Mouse (Mus musculus) hindbrain, embryonic 11.5 days (tissue): ENCODE results near the gene Clrn3. TPM values are rescaled to one million over a fixed set of nuclear protein-coding genes. Genes with fewer than 3 reads are reported as not detected.
"Not testable (repeated sequence)": the region's sequence is repeated elsewhere in the genome, so short reads cannot be mapped to it uniquely, and the experiment has no call there.

Experiments
- ATAC-seq: fragments of 200-750 bp; cut with Nextera tagmentation; 2 replicates; pipeline ENCODE4 v1.8.0; 2017; ENCODE audit warnings: mild to moderate bottlenecking, moderate TSS enrichment, moderate library complexity; ENCODE audit not compliant: low FRiP score
- DNase-seq: peaks from one replicate; pipeline ENCODE4 v3.0.0-alpha.2; 2015; ENCODE audit warnings: low spot score
- H3K27ac ChIP-seq: fragments of 300-500 bp; sonication (generic); 2 replicates; pipeline ENCODE4 v1.5.1; 2014; ENCODE audit warnings: mild to moderate bottlenecking, low read depth, low read length
- H3K27me3 ChIP-seq: fragments of 300-500 bp; sonication (generic); 2 replicates; pipeline ENCODE4 v1.6.1; 2014; ENCODE audit warnings: mild to moderate bottlenecking, low read length, moderate library complexity, mixed read lengths; ENCODE audit not compliant: control insufficient read depth, insufficient read depth
- H3K36me3 ChIP-seq: fragments of 300-500 bp; sonication (generic); 2 replicates; pipeline ENCODE4 v1.6.1; 2014; ENCODE audit warnings: mild to moderate bottlenecking, low read length, moderate library complexity, mixed read lengths; ENCODE audit not compliant: control insufficient read depth, insufficient read depth
- H3K4me1 ChIP-seq: fragments of 300-500 bp; sonication (generic); replicated peaks from 2 replicates; pipeline ENCODE4 v1.6.1; 2014; ENCODE audit warnings: low read length, mixed read lengths; ENCODE audit not compliant: control insufficient read depth, insufficient read depth
- H3K4me2 ChIP-seq: fragments of 300-500 bp; sonication (generic); replicated peaks from 2 replicates; pipeline ENCODE4 v1.6.1; 2014; ENCODE audit warnings: mild to moderate bottlenecking, low read depth, low read length
- H3K4me3 ChIP-seq: fragments of 300-500 bp; sonication (generic); 2 replicates; pipeline ENCODE4 v1.5.1; 2014; ENCODE audit warnings: low read depth, low read length
- H3K9ac ChIP-seq: fragments of 300-500 bp; sonication (generic); 2 replicates; pipeline ENCODE4 v1.6.1; 2014; ENCODE audit warnings: low read depth, low read length
- H3K9me3 ChIP-seq: fragments of 300-500 bp; sonication (generic); 2 replicates; pipeline ENCODE4 v1.6.1; 2016; ENCODE audit warnings: low read length; ENCODE audit not compliant: control insufficient read depth
- WGBS: fragments of 180-500 bp; shearing (Covaris S2); extraction: QIAGEN DNeasy Blood & Tissue Kit; methylation state at CpG from one replicate; pipeline ENCODE4 v1.1.7; 2014; 5-methylcytosine and 5-hydroxymethylcytosine counted together
- polyA plus RNA-seq: library from polyadenylated mRNA; unstranded; fragments of >200 nt; fragmentation: Nextera tagmentation; extraction: Ambion mirVana; gene quantifications from 2 replicates; pipeline ENCODE4 v1.2.1, GENCODE M21; 2014

Clrn3 gene
- polyA plus RNA-seq, 1 experiment from 2014 or later: not detected

DNA sequence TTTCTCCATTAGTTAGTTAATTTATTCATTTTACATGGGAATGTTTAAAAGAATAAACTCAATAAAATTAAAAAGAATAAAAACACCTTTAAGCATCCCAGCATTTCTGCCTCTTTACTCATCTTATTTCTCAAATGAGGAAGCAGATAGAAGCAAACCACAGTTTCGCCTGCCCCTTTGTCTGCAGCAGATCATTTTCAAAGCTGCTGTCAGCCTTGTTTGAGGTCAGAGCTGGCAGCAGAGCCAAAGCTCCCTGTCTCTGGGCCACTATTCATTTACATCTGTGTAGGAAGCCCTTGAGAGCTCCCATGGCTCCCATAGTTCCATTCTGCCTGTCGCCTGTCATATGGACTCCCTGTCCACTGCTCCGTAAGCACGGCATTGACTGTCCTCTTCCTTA lies 19.9 kb downstream of the Clrn3 start:
- no peak for DNase-seq
- ATAC-seq: no peak
- Histone ChIP-seq H3K9ac (no peak overlapping the region), H3K4me3 (no peak overlapping the region), H3K9me3 (no peaks in the 10 kb centered on the region), H3K4me2 (no peak overlapping the region), H3K27me3 (no peaks in the 10 kb centered on the region), H3K36me3 (no peaks in the 10 kb centered on the region), H3K4me1 (no peaks in the 10 kb centered on the region), H3K27ac (no peak overlapping the region)
- WGBS: 76% methylated on average over 4 of the region's 4 CpGs

DNA sequence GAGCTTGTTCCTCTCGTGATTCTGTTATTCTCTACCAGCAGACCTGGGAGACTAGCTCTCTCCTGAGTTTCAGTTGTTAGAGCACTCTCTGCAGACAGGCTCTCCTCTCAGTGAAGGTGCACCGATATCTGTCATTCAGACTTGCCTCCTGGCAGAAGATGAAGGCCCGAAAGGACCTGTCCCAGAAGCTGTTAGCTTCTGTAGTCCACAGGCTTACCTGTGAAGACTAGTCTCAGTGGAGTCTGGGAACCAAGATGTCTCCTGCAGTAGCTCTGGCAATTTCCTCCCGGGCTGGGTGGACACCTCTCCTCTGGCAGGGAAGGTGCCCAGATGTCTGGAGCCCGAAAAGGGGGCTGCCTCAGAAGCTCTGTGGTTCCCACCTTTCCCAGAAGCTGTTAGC lies 21.9 kb downstream of the Clrn3 start:
- not testable (repeated sequence) for H3K4me1 ChIP-seq, H3K9me3 ChIP-seq, H3K36me3 ChIP-seq, H3K4me2 ChIP-seq, H3K4me3 ChIP-seq, DNase-seq, H3K27me3 ChIP-seq, H3K9ac ChIP-seq, ATAC-seq, H3K27ac ChIP-seq
- 90% methylated on average over 5 of the region's 5 CpGs for WGBS

DNA sequence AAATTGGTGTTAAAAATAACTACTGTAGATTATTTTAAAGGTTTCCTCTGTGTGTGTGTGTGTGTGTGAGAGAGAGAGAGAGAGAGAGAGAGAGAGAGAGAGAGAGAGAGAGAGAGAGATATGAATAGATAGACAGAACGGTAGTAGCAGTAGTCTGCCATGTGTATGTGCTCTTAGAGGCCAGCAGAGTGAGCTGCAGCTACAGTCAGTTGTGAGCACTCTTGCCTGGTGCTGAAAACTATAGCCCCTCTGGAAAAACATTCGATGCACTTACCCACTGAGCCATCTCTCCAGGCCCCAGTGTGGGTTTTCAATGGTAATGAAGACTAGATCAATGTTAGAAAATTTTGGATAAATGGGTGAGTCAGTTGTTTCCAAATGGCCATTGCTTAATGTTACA lies 29.1 kb downstream of the Clrn3 start:
- H3K27ac ChIP-seq: no peak overlapping the region
- H3K4me3 ChIP-seq: no peak overlapping the region
- DNase-seq (no peak), ATAC-seq (no peak)
- no peaks in the 10 kb centered on the region for H3K27me3 ChIP-seq
- H3K36me3 ChIP-seq: no peaks in the 10 kb centered on the region
- no peak overlapping the region for H3K4me2 ChIP-seq
- no peaks in the 10 kb centered on the region for H3K9me3 ChIP-seq
- no peaks in the 10 kb centered on the region for H3K4me1 ChIP-seq
- 69% methylated on average over 2 of the region's 2 CpGs for WGBS
- H3K9ac ChIP-seq: no peak overlapping the region

DNA sequence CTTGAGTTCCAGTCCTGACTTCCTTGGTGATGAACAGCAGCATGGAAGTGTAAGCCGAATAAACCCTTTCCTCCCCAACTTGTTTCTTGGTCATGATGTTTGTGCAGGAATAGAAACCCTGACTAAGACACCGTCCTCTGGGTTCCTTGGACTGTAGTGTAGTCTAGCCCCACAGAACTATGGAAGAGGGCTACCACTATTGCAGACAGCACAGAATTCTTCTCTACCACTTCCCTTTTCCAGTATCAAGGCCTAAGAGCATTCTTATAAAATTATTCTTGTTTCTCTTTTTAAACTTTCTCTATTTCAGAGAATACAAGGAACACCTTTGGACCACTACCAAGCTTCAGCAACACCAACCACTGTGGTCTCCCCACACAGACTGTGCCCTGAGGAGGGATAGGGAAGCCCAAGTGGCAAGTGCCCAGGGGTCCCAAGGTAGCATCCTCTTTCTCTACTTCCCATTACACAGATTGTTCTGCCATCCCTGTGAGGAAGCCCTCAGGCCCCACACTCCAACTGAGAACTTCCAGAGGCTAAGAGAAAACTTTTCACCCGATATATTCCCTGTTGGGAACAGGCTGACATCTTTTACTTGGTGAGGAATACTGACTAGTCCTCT lies 29.8 kb downstream of the Clrn3 start:
- H3K9ac ChIP-seq: no peak overlapping the region
- H3K4me1 ChIP-seq: no peaks in the 10 kb centered on the region
- no peak for DNase-seq
- 88% methylated on average over 2 of the region's 3 CpGs for WGBS
- H3K4me3 ChIP-seq: no peak overlapping the region
- no peak overlapping the region for H3K27ac ChIP-seq
- no peaks in the 10 kb centered on the region for H3K36me3 ChIP-seq
- ATAC-seq: no peak
- no peaks in the 10 kb centered on the region for H3K9me3 ChIP-seq
- no peak overlapping the region for H3K4me2 ChIP-seq
- no peaks in the 10 kb centered on the region for H3K27me3 ChIP-seq

DNA sequence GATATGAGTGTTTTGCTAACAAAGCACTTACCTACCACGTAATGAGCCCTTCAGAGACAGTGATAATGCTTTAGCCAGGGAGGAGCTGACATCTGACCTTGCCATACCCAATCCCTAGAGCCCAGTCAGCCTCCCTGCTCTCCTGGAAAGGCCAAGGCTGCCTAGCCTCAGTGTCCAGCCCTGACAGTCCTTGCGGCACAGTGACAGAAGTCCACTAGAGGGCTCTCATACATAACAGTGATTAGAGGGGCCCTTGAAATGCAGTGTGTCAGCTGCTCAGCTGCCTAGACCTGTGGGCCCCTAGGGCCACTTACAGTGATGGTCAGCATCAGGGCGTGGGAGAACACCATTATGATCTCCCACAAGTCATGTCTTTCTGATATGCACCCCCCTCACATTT lies 33.2 kb downstream of the Clrn3 start:
- H3K4me3 ChIP-seq: no peak overlapping the region
- ATAC-seq (no peak), DNase-seq (peak; percentile 30)
- no peak overlapping the region for H3K4me2 ChIP-seq
- H3K36me3 ChIP-seq: no peaks in the 10 kb centered on the region
- H3K4me1 ChIP-seq: no peaks in the 10 kb centered on the region
- H3K27me3 ChIP-seq: no peaks in the 10 kb centered on the region
- no peak overlapping the region for H3K27ac ChIP-seq
- no peak overlapping the region for H3K9ac ChIP-seq
- no peaks in the 10 kb centered on the region for H3K9me3 ChIP-seq
- WGBS: 47% methylated on average over 3 of the region's 3 CpGs

DNA sequence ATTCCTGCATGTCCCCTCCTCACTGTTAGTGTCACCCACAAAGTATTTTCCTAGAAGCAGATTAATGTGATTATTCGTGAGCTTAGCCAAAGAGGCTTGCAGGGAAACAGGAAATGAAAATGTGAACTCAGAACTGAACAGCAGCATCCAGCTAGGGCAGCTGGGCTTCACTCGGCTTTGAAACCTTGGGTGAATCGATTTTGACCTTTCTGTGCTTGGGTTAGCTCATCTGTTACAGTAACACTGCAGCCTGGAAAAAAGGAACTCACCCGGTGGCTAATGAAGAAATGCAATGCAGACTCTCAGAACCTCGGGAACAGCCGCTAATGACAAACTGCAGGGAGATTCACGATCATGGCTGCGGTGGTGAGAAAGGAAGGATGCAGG lies 38.0 kb downstream of the Clrn3 start:
- H3K36me3 ChIP-seq: no peaks in the 10 kb centered on the region

DNA sequence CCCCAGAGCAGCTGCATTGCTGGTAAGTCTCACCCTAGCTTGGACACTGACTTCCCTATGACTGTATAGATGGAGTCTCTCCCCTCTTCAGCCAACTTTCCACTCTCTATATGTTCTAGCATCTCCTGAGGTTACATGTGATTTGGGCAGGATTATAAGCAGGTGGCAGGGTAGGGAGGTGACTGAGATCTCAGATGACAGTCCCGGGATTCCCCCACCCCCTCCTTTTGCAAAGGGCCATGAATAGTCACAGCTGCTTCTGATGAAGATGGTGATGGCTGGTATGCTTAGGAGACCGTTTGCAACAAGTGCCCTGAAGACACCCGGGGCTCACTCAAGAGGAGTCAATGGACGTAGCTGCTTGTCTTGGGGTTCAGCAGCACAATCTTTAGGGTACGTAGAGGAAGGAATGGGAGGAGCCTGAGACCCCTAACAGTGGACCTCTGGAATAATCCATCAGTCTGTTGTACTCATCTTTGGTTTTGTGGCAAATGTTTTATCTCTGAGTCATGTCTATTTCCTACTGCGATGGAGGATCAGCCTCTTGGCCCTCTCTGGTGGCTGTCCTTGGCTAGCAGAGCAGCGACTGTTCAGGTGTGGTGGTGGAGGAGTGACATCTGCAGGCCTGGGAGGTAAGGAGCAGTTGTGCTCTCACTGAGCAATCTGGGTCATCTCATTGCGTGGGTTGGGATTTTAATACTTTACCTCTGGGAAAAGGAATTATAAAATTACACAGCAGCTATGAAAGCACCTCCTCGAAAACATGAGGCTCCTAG lies 38.5 kb downstream of the Clrn3 start:
- no peak overlapping the region for H3K9ac ChIP-seq
- peaks cover 6% of the 10 kb centered on the region for H3K4me1 ChIP-seq
- H3K4me2 ChIP-seq: no peak overlapping the region
- DNase-seq (no peak), ATAC-seq (no peak)
- no peaks in the 10 kb centered on the region for H3K27me3 ChIP-seq
- 86% methylated on average over 9 of the region's 9 CpGs for WGBS
- no peaks in the 10 kb centered on the region for H3K36me3 ChIP-seq
- H3K4me3 ChIP-seq: no peak overlapping the region
- H3K27ac ChIP-seq: no peak overlapping the region
- H3K9me3 ChIP-seq: no peaks in the 10 kb centered on the region

More for the DNA sequence above, 38.0 kb downstream of the Clrn3 start:
- 73% methylated on average over 8 of the region's 8 CpGs for WGBS
- Histone ChIP-seq H3K9me3 (no peaks in the 10 kb centered on the region), H3K27me3 (no peaks in the 10 kb centered on the region), H3K4me1 (0 out of 2 replicates have a peak, but pooled peaks cover 2% of the 10 kb centered on the region), H3K4me2 (no peak overlapping the region), H3K4me3 (no peak overlapping the region), H3K27ac (no peak overlapping the region), H3K9ac (no peak overlapping the region)
- ATAC-seq: no peak
- DNase-seq: no peak

DNA sequence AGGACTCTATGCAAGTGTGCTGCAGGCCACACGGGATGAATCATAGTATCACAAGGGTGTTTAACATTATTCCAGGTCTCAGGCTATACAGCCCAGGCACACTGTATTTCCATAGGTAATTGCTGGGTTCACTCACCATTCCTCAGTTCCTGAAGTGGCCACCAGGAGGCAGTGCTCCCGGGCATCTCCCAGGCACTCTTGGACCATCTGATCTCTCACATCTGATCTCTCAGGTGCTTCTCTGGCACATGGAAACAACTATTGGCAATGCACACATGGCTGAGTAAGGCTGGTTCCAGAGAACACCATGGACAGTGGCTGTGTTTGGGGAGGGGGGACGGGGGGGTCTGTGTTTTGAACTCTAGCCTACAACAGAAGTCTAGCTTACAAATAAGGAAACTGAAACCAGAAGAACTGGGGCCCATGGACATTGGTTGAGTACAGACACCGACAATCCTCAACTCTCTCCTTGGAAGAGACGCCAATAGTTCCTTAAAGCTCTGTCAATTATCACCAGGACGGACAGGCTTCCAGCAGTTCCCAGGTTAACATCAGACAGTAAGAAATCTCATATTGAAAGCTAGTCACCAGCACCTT lies 40.1 kb downstream of the Clrn3 start:
- Histone ChIP-seq H3K4me3 (no peak overlapping the region), H3K27me3 (no peaks in the 10 kb centered on the region; the same call in 1 of the 2 replicates), H3K27ac (no peak overlapping the region), H3K9ac (no peak overlapping the region), H3K36me3 (no peaks in the 10 kb centered on the region), H3K9me3 (no peaks in the 10 kb centered on the region), H3K4me2 (no peak overlapping the region), H3K4me1 (peaks cover 6% of the 10 kb centered on the region)
- DNase-seq (peak; percentile 55), ATAC-seq (no peak)
- 72% methylated on average over 6 of the region's 6 CpGs for WGBS
